Mouse (Mus musculus): ENCODE data around the gene Numb. TPM values are rescaled to one million over a fixed set of nuclear protein-coding genes. Genes with fewer than 3 reads are reported as not detected.
A peak's percentile ranks its signal among the peaks of the same experiment; 100 is the strongest.

Gene Numb
- polyA plus RNA-seq, 1 experiment from 2014 or later = 16.8 TPM

DNA sequence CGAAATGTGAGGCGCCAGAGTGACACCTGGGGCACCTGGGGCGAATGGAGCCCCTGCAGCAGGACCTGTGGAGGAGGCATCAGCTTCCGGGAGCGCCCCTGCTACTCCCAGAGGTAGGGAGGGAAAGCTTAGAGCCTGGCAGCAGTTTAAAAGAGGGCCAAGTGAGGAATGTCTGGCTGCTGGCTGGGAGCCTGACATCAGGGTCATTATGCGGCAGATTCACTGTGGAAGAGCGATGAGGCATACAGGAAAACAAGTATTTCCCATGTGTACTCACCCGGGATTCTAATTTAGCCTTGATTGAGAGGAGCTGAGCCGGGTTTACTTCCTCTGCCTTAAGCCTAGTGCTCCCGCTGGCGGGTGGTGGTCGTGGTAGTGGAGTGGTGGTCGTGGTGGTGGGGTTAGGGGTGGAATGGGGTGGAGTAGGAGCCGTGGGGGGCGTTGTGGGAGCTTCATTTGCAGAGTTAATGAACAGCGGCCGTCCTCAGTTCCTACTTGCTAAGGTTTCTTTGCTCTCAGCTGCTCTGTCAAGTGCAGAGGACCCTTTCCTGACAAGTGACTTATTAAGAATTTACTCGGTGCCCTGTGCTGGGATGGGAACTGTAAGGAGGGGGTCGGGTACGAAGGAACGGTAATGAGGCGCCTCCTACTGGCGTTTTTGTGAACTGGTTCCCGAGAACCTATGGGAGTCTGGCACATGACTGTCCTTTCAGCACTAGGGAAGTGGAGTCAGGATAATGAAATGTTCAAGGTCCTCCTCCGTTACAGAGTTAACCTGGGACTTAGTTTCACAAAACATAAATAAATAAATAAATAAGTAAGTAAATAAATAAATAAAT, 151.1 kb downstream of the Numb start:
- no peaks in the 10 kb centered on the region for H3K36me3 ChIP-seq (ENCODE audit: control insufficient read depth, insufficient read depth)
- H3K4me3 ChIP-seq (ENCODE audit: low read depth, low read length) = no peak overlapping the region
- no peaks in the 10 kb centered on the region; the same call in none of the 2 replicates for H3K4me1 ChIP-seq (ENCODE audit: control insufficient read depth, low read depth, low read length)
- peaks cover 3% of the 10 kb centered on the region for H3K27me3 ChIP-seq (ENCODE audit: control insufficient read depth, insufficient read depth, low read depth, low read length)
- WGBS (ENCODE audit: insufficient replicate concordance) = 8% methylated on average over 25 of the region's 25 CpGs
- H3K27ac ChIP-seq (ENCODE audit: low read length) = no peak overlapping the region
- H3K9me3 ChIP-seq (replicated peaks; ENCODE audit: control insufficient read depth, low read length) = no peaks in the 10 kb centered on the region
- no peak overlapping the region for H3K9ac ChIP-seq (ENCODE audit: low read depth, low read length)
- no peak overlapping the region for H3K4me2 ChIP-seq (ENCODE audit: low read depth, low read length)
- no peak for ATAC-seq (ENCODE audit: low read depth)

- WGBS (ENCODE audit: insufficient replicate concordance) = 54% methylated on average over 14 of the region's 14 CpGs
- no peak overlapping the region for H3K27ac ChIP-seq (ENCODE audit: low read length)
- peaks cover 3% of the 10 kb centered on the region for H3K4me1 ChIP-seq (ENCODE audit: control insufficient read depth, low read depth, low read length)
Observed at GRCm38 (mm10) chr12:83768235-83768899, 153.4 kb downstream of the Numb start.

DNA sequence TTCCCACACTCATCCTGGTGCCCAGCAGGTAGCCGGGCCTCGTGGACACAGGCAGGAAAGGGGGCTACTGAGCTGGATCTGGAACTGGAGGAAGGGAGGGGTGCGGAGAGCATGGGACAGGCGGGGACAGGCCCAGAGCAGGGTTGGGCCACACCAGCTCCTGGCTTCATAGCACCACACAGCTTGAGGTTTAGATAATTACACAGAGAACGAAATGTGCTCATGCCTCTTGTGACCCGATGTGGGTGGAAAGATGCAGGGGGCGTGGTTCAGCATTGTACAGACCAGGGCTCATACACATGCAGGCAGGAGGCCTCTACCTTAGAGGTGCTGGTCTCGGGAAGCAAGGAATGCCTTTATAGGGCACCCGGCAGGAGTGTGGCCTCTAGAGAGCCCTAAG, 153.9 kb downstream of the Numb start:
- H3K4me2 ChIP-seq (ENCODE audit: low read depth, low read length) = no peak overlapping the region
- H3K27ac ChIP-seq (ENCODE audit: low read length) = no peak overlapping the region
- no peaks in the 10 kb centered on the region for H3K36me3 ChIP-seq (ENCODE audit: control insufficient read depth, insufficient read depth)
- H3K4me3 ChIP-seq (ENCODE audit: low read depth, low read length) = no peak overlapping the region
- WGBS (ENCODE audit: insufficient replicate concordance) = 53% methylated on average over 9 of the region's 9 CpGs
- ATAC-seq (ENCODE audit: low read depth) = no peak; the same call in 1 of the 2 replicates
- H3K9me3 ChIP-seq (replicated peaks; ENCODE audit: control insufficient read depth, low read length) = no peaks in the 10 kb centered on the region
- H3K4me1 ChIP-seq (ENCODE audit: control insufficient read depth, low read depth, low read length) = peaks cover 6% of the 10 kb centered on the region
- no peak overlapping the region for H3K9ac ChIP-seq (ENCODE audit: low read depth, low read length)
- peaks cover 21% of the 10 kb centered on the region for H3K27me3 ChIP-seq (ENCODE audit: control insufficient read depth, insufficient read depth, low read depth, low read length)

More at GRCm38 (mm10) chr12:83768235-83768899, 153.4 kb downstream of the Numb start:
- Histone ChIP-seq H3K9me3 (replicated peaks; ENCODE audit: control insufficient read depth, low read length) (no peaks in the 10 kb centered on the region), H3K36me3 (ENCODE audit: control insufficient read depth, insufficient read depth) (no peaks in the 10 kb centered on the region), H3K4me3 (ENCODE audit: low read depth, low read length) (no peak overlapping the region), H3K27me3 (ENCODE audit: control insufficient read depth, insufficient read depth, low read depth, low read length) (peaks cover 16% of the 10 kb centered on the region), H3K4me2 (ENCODE audit: low read depth, low read length) (no peak overlapping the region), H3K9ac (ENCODE audit: low read depth, low read length) (no peak overlapping the region)
- no peak for ATAC-seq (ENCODE audit: low read depth)

DNA sequence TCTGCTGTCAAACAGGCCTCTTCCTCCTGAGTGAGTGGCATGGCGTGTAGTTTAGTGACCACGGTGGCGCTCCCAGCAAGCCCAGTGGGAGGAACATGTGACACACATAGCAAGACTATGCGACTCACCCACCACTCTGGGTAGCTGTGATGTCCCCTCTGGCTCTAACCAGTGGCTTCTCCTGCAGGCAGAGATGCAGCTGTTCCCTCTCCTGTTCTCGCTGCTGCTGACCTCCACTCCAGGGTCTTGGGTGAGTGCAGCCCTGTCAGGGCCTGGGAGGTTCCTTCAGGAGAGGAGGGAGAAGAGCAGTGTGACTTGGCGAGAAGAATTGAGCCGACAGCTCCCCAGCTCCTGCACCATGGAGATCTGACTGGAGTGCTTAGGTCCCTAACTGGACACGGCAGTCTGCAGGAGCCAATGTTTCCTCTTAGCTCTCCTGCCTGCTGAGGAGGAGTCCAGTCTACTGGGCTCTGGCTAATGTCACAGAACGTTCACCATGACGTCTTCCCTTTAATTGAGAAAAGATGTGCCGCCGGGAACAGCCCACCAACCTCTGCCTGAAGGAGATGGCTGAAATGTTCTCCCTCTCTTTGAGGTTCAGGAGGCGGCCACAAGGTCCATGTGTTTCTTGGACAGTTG, 155.7 kb downstream of the Numb start:
- Histone ChIP-seq H3K27me3 (ENCODE audit: control insufficient read depth, insufficient read depth, low read depth, low read length) (peaks cover 22% of the 10 kb centered on the region), H3K36me3 (ENCODE audit: control insufficient read depth, insufficient read depth) (no peaks in the 10 kb centered on the region), H3K4me2 (ENCODE audit: low read depth, low read length) (no peak overlapping the region), H3K27ac (ENCODE audit: low read length) (no peak overlapping the region), H3K9me3 (replicated peaks; ENCODE audit: control insufficient read depth, low read length) (no peaks in the 10 kb centered on the region), H3K4me3 (ENCODE audit: low read depth, low read length) (no peak overlapping the region), H3K9ac (ENCODE audit: low read depth, low read length) (no peak overlapping the region), H3K4me1 (ENCODE audit: control insufficient read depth, low read depth, low read length) (peaks cover 6% of the 10 kb centered on the region)
- WGBS (ENCODE audit: insufficient replicate concordance) = 62% methylated on average over 13 of the region's 13 CpGs
- no peak for ATAC-seq (ENCODE audit: low read depth)

- H3K4me2 ChIP-seq (ENCODE audit: low read depth, low read length) = peak overlapping the region; percentile 57
- no peak overlapping the region for H3K27ac ChIP-seq (ENCODE audit: low read length)
- H3K27me3 ChIP-seq (ENCODE audit: control insufficient read depth, insufficient read depth, low read depth, low read length) = peaks cover 22% of the 10 kb centered on the region
- H3K9ac ChIP-seq (ENCODE audit: low read depth, low read length) = no peak overlapping the region
- no peaks in the 10 kb centered on the region for H3K9me3 ChIP-seq (replicated peaks; ENCODE audit: control insufficient read depth, low read length)
- H3K36me3 ChIP-seq (ENCODE audit: control insufficient read depth, insufficient read depth) = no peaks in the 10 kb centered on the region
- peak overlapping the region; percentile 48; the same call in 1 of the 2 replicates for H3K4me3 ChIP-seq (ENCODE audit: low read depth, low read length)
- H3K4me1 ChIP-seq (ENCODE audit: control insufficient read depth, low read depth, low read length) = peaks cover 6% of the 10 kb centered on the region
- 56% methylated on average over 10 of the region's 10 CpGs for WGBS (ENCODE audit: insufficient replicate concordance)
- no peak for ATAC-seq (ENCODE audit: low read depth)
Observed at GRCm38 (mm10) chr12:83764519-83764918, 157.2 kb downstream of the Numb start.

- Histone ChIP-seq H3K36me3 (ENCODE audit: control insufficient read depth, insufficient read depth) (no peaks in the 10 kb centered on the region), H3K4me2 (ENCODE audit: low read depth, low read length) (peak overlapping the region; percentile 57), H3K9ac (ENCODE audit: low read depth, low read length) (peak overlapping the region; percentile 37), H3K9me3 (replicated peaks; ENCODE audit: control insufficient read depth, low read length) (no peaks in the 10 kb centered on the region), H3K27me3 (ENCODE audit: control insufficient read depth, insufficient read depth, low read depth, low read length) (peaks cover 22% of the 10 kb centered on the region), H3K27ac (ENCODE audit: low read length) (peak overlapping the region; percentile 37; the same call in 1 of the 2 replicates), H3K4me1 (ENCODE audit: control insufficient read depth, low read depth, low read length) (peaks cover 6% of the 10 kb centered on the region), H3K4me3 (ENCODE audit: low read depth, low read length) (peak overlapping the region; percentile 48)
- WGBS (ENCODE audit: insufficient replicate concordance) = 9% methylated on average over 14 of the region's 14 CpGs
- ATAC-seq (ENCODE audit: low read depth) = no peak
Observed at GRCm38 (mm10) chr12:83764044-83764365, 157.7 kb downstream of the Numb start.

- Histone ChIP-seq H3K36me3 (ENCODE audit: control insufficient read depth, insufficient read depth) (no peaks in the 10 kb centered on the region), H3K27ac (ENCODE audit: low read length) (peak within 1 kb of the TSS; percentile 37; the same call in 1 of the 2 replicates), H3K4me3 (ENCODE audit: low read depth, low read length) (peak within 1 kb of the TSS; percentile 48), H3K4me2 (ENCODE audit: low read depth, low read length) (peak within 1 kb of the TSS; percentile 57), H3K9me3 (replicated peaks; ENCODE audit: control insufficient read depth, low read length) (no peaks in the 10 kb centered on the region), H3K9ac (ENCODE audit: low read depth, low read length) (peak within 1 kb of the TSS; percentile 37), H3K4me1 (ENCODE audit: control insufficient read depth, low read depth, low read length) (peaks cover 6% of the 10 kb centered on the region), H3K27me3 (ENCODE audit: control insufficient read depth, insufficient read depth, low read depth, low read length) (peaks cover 22% of the 10 kb centered on the region)
- 6% methylated on average over 26 of the region's 31 CpGs for WGBS (ENCODE audit: insufficient replicate concordance)
- ATAC-seq (ENCODE audit: low read depth) = no peak
Observed at GRCm38 (mm10) chr12:83763311-83764043, 158.3 kb downstream of the Numb start, which contains the start of gene Papln. TSS of gene Papln (plus strand) at chr12:83763634.

GRCm38 (mm10) chr12:83762706-83763105, 159.0 kb downstream of the Numb start:
- H3K27ac ChIP-seq (ENCODE audit: low read length) = no peak overlapping the region

More at GRCm38 (mm10) chr12:83762706-83763105, 159.0 kb downstream of the Numb start:
- H3K9ac ChIP-seq (ENCODE audit: low read depth, low read length) = no peak overlapping the region
- no peak for ATAC-seq (ENCODE audit: low read depth)
- H3K27me3 ChIP-seq (ENCODE audit: control insufficient read depth, insufficient read depth, low read depth, low read length) = peaks cover 22% of the 10 kb centered on the region
- no peak overlapping the region for H3K4me3 ChIP-seq (ENCODE audit: low read depth, low read length)
- no peaks in the 10 kb centered on the region for H3K9me3 ChIP-seq (replicated peaks; ENCODE audit: control insufficient read depth, low read length)
- peaks cover 6% of the 10 kb centered on the region for H3K4me1 ChIP-seq (ENCODE audit: control insufficient read depth, low read depth, low read length)
- H3K4me2 ChIP-seq (ENCODE audit: low read depth, low read length) = no peak overlapping the region
- WGBS (ENCODE audit: insufficient replicate concordance) = 18% methylated on average over 4 of the region's 4 CpGs
- H3K36me3 ChIP-seq (ENCODE audit: control insufficient read depth, insufficient read depth) = no peaks in the 10 kb centered on the region

Data from liver, embryonic 16.5 days (tissue).